Mouse (Mus musculus): Measurements from ENCODE around the gene Ldlrap1.

Ldlrap1 gene

DNA sequence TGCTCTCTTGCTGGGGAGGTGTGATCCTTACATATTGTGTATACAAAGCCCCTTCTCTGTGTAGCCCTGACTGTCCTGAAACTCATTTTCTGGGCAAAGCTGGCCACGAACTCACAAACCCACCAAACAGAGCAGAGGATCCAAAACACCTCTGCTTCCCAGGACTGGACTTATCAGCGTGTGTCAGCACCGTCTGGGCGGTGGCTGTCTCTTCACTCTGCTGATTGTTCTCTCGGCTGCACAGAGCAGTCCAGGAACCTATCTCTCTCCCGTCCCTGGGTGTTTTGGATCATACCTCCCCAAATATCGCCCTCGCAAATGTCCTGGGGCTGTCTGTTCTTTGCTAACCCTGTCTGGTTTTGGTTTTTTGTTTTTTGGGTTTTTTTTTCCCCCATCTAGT, 48.3 kb downstream of the Ldlrap1 start:
- no peak for DNase-seq (ENCODE audit: low spot score in 2 of 2)

DNA sequence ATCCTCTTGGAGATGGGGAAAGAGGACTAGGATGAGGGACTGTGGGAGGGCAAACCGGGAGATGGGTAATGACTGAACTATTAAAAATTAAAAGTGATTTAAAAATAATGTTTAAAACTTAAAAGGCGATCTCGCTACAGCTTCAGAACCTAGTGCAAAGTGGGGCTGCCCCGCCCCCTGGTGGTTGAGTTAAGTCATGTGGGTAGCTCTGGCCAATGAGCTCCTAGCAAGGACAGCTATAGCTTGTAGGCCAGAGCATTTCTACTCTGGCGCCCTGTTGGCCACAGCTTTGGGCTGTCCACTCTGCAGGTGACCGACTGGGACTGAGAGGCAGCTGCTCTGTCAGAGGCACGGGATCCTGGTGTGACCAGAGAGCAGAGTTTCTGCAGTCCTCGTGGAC, 53.9 kb downstream of the Ldlrap1 start:
- peak; percentile 76 to 79 for DNase-seq (ENCODE audit: low spot score in 2 of 2)

DNA sequence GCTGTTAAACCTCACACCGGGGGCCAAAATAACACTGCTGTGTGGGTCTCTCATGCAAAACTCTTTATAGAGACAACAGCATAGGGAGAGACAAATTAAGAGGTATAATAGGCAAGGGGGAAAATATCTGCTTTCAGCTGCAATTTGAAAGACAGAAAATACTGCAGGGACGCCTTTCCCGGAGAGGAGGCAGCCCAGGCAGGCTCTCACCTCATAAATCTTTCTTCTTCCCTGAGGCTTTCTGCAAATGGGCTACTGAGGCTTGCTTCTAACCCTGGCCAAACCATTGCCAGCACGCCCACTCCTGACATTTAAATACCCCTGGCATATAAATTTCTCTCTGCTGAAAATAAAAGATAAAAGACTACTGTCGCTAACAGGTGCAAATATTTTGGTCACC, 62.5 kb downstream of the Ldlrap1 start:
- DNase-seq (ENCODE audit: low spot score in 2 of 2) = no peak

DNA sequence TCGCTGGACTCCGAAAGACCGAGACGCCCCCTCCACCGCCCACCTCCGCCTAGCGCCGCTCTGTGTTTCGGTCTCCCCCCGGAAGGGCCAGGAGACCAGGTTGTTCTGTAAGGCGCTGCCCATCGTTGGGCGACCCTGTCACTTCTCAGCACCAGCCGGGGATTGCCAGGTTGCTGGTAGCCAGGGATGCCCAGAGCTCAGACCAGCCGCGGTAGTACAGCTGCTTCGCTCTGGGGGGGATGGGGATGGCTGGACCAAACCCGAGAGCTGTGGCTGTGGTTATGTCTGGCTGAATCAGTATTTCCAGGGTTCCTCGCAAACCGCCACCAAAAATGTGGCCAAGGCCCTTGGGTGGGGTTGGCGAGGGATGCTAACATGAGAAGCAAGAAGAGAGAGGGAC, 63.2 kb downstream of the Ldlrap1 start:
- DNase-seq (ENCODE audit: low spot score in 2 of 2) = no peak

DNA sequence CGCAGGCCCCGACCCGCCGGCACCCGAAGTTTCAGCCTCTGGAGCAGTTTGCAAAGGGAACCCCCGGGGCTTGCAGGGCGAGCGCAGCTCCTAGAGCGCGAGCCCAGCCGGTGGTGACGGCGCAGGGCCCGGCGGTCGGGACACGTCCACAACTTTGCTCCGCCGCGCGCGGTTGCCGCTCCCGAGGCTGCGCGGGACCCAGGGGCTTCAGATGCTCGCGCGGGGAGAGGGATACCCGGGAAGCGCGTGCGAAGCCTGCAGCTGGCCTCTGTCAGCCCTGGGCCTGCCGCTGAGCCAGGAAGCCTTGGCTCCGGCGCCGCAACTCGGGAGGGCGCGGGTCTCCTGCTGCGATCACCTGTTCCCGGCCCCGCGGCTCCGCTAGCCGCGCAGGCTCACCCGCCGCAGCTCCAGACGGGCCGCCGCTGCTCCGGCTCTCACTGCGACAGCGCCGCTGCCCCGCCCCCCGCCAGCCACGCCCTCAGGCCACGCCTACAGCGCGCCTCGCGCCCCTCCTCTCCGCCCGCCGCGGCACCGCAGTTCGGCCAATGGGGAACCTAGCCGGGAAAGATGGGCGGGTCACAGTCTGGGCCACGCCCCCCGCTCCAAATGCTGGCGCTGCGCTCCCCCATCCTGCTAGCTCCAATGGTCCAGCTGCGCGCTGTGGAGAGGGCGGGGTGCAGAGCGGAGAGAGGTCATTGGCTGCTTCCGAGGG, 63.8 kb downstream of the Ldlrap1 start, which contains the start of gene Man1c1:
Gene Man1c1 (minus strand): TSS at position 456 of the 712 bp plus-strand sequence.
- peak; percentile 94 for DNase-seq (ENCODE audit: low spot score in 2 of 2)

DNA sequence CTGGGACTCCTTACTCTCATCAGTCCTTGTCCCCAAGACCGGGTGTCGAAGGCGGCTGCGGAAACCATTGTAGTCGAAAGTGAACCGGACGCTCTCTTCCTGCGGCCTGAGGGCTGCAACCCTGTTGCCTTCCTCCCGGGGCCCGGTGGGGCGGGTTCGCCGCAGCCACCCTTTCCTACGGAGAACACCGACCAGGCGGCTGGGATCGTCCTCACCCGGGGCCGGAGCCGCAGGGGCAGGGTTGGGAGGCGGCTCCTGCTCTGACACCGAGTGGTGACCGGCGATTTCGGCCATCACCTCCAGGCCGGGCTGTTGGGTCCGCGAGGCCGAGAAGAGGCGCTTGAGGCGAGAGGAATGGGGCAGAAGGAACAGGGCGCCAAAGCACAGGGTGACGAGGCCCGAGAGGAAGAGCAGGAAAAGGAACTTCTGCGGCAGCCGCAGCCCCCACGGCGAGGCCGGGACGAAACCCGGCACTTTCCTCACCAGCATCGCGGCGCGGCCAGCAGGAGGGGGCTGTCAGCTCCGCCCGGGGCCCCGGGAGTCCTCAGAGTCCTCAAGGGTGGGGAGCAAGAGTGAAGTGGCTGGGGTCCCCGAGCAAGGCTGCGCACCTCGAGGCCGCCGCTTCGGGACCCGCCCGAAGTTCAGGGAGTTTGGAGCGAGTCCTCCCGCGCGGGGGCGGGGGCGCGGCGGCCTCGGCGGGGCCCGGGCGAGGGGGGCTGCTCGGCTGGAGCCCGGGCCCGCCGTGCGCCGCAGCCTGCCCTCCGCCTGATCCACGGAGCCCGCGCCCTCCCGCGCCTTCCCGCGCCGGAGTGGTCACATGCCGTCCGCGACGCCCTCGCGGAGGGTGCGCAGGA, 64.6 kb downstream of the Ldlrap1 start:
- peak; percentile 39 to 44 for DNase-seq (ENCODE audit: low spot score in 2 of 2)

DNA sequence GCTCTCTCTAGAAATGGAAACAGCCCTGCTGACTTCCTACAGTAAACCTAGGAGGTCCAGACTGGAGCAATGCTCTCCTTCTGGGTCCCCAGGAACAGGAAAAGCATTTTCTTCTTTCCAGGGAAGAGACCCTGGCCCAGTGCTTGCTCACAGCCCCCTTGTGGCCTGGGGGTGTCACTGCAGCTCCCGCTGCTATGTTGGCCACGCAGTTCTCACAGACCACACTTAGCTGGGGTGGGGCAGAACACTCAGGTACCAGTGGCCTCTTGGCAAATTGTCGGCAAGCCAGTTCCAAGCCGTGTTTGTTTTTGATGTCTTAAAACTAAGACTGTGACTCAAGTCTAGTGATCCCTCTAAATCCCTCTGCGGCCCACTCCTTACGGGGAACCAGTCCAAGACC, 65.9 kb downstream of the Ldlrap1 start:
- peak; percentile 42 to 45 for DNase-seq (ENCODE audit: low spot score in 2 of 2)

DNA sequence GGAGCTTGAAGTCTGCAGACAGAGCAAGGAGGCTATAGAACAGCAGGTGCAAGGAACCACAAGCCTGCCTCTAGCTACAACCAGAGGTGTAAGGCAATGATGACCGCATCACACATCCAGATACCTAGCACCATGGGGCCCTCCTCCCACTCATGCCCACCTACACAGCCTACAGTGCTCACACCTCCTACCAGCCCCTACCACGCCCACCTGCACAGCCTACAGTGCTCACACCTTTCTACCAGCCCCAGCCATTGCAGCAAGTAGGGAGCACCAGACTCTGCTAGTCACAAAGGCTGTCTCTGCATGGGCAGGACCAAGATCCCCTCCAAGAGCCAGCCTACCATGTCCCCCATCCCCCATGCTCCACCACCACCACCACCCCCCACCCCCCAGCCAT, 66.9 kb downstream of the Ldlrap1 start:
- DNase-seq (ENCODE audit: low spot score in 2 of 2) = no peak

DNA sequence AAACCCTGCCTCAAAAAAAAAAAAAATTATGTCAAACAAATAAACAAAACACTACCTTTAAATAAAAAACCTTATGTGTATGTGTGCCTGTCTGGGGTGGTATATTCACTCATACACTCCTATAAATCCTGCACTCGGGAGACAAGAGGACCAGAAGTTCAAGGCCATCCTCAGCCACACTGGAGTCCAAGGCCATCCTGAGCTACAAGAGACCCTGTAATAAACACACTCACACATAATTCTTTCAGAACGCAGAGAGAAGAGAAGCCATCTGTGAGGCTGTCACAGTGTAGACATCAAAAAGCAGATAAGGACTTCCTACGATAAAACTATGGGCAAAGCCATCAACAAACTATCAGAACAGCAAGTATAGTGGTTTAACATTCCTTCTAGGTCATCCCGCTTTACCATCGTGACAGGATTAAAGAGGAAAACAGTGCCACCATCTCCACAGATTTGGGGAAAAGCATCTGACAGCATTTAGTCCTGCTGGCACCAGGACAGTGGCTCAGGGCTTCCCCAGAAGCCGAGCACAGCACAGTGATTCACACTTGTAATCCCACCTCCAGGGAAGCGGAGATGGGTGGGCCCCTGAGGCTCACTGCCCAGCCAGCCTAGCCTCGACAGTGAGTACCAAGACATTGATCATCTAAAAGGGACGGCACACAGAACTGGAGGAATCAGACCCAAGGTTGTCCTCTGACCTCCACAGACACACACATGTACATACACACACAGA, 74.5 kb downstream of the Ldlrap1 start:
- no peak for DNase-seq (ENCODE audit: low spot score in 2 of 2)

DNA sequence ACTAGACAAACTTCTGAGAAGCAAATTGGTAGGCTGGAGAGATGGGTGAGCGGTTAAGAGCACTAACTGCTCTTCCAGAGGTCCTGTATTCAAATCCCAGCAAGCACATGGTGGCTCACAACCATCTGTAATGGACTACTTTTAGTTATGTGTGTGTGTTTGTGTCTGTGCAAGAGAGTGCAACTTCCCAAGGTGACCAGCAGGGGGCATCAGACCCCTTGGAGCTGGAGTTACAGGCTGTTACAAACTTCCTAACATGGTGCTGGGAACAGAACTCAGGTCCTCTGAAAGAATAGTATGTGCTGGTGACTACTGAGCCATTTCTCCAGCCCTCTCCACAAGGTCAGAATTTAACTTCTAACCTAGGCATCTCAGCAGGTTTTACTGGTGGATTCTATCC, 75.4 kb downstream of the Ldlrap1 start:
- DNase-seq (ENCODE audit: low spot score in 2 of 2) = no peak
